Mouse (Mus musculus): Measurements from ENCODE around the gene Mrpl50. TPM values are rescaled to one million over a fixed set of nuclear protein-coding genes. Genes with fewer than 3 reads are reported as not detected.

Mrpl50 gene
- polyA plus RNA-seq (2015; fragmentation: Nextera tagmentation; extraction: Ambion mirVana): 54.4 and 56.9 TPM in 2 replicates

DNA sequence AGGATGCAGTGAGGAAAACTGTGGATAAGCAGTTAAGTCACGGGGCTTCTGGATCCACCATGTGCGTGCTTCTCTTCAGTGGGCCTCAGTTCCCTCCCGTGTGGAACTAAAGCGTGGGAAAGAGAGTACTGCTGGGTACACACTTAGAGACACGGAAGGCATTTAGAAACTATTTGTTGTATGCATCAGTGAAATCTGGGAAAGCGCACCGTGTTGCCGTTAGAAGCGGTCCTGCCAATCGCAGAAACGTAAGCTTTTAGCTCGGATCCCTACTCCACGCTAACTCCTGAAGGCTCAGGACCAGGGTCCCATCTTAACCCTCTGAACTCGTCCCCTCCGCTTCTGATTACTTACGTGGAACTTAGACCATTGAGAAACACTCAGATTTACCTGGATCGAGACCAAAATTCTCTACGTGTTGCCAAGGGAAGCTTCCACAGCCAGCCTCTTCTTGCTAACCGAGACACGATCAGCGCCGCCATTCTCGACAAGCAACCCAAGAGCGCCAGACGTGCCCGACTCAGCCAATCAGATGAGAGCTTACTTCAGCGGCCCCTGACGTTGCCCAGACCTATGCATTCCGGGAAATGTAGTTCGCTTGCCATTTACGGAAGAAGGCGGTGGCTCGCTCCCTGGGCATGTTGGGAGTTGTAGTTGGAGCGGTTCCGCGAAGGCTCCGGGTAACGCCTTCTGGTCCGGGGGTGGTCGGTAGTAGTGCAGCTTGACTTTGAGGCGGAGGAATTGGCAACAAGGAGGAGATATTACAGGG, at the start of gene Mrpl50, which contains the start of gene Zfp189:
TSS of gene Mrpl50 (minus strand) at position 522 of the 769 bp plus-strand sequence.
TSS of gene Zfp189 (plus strand) at position 605 of the 769 bp plus-strand sequence.
- WGBS (ENCODE audit: insufficient replicate concordance): under 1% methylated on average over 41 of the region's 41 CpGs
- H3K9ac ChIP-seq (ENCODE audit: low read depth, low read length): peak within 1 kb of the TSS; percentile 81
- no peaks in the 10 kb centered on the region for H3K27me3 ChIP-seq (ENCODE audit: control insufficient read depth, insufficient read depth, low read depth, low read length)
- H3K4me1 ChIP-seq (ENCODE audit: control insufficient read depth, low read depth, low read length): peaks cover 12% of the 10 kb centered on the region
- H3K36me3 ChIP-seq (ENCODE audit: control insufficient read depth, insufficient read depth): peaks cover 9% of the 10 kb centered on the region
- peak within 1 kb of the TSS; percentile 75 for H3K27ac ChIP-seq (ENCODE audit: low read length)
- H3K4me3 ChIP-seq (ENCODE audit: low read depth, low read length): peak within 1 kb of the TSS; percentile 86
- peak within 1 kb of the TSS; percentile 81 for H3K4me2 ChIP-seq (ENCODE audit: low read depth, low read length)
- H3K9me3 ChIP-seq (replicated peaks; ENCODE audit: control insufficient read depth, low read length): no peaks in the 10 kb centered on the region
- ATAC-seq (ENCODE audit: low read depth): peak; percentile 99

GRCm38 (mm10) chr4:49567613-49568012, 46.7 kb upstream of the Mrpl50 start:
- WGBS (ENCODE audit: insufficient replicate concordance): 5% methylated on average over 3 of the region's 3 CpGs
- H3K27me3 ChIP-seq (ENCODE audit: control insufficient read depth, insufficient read depth, low read depth, low read length): no peaks in the 10 kb centered on the region
- H3K9ac ChIP-seq (ENCODE audit: low read depth, low read length): no peak overlapping the region
- H3K9me3 ChIP-seq (replicated peaks; ENCODE audit: control insufficient read depth, low read length): no peaks in the 10 kb centered on the region
- ATAC-seq (ENCODE audit: low read depth): 0 out of 2 replicates have a peak, but pooled peaks have one; percentile 35
- no peaks in the 10 kb centered on the region for H3K4me1 ChIP-seq (ENCODE audit: control insufficient read depth, low read depth, low read length)
- no peak overlapping the region for H3K27ac ChIP-seq (ENCODE audit: low read length)
- no peak overlapping the region for H3K4me2 ChIP-seq (ENCODE audit: low read depth, low read length)
- no peaks in the 10 kb centered on the region for H3K36me3 ChIP-seq (ENCODE audit: control insufficient read depth, insufficient read depth)
- no peak overlapping the region for H3K4me3 ChIP-seq (ENCODE audit: low read depth, low read length)

DNA sequence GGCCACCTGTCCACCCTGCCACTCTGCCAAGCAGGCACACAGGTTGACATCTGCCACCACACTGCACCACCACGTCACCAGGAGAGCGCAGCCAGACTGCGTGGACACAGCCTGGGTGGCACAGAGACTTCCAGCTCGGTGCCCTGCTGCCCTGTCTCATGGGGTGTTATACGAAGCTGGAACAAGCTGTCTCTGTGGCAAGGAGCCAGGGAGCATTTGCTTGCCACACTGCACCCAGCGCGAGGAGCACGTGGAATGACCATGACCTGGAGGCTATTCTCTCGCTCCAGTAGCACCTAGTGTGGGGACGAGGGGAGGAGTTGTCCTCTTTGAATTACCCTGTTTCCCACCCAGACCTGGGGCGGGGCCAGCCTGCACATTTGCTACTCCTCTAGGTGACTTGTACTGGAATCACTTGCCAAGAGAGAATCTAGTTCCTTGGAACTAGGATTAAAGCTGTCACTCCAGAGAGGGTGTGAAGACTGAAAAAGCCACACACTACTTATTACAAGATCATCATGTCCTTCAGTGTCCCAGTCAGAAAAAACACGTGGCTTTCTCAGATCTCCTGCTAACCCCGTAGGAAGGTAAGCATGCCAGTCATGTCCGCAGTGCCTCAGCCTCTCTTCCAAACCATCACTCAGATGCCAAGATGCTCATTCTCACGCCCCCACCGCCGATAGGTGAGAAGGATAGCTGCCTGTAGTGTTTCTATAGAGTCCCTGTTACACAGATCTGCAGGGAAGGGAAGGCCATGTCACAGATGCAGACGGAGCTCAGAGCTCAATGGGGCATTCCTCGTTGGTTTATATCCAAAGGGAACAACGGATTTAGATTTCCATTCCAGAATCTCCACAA, 39.3 kb upstream of the Mrpl50 start:
- Histone ChIP-seq H3K9me3 (replicated peaks; ENCODE audit: control insufficient read depth, low read length) (no peaks in the 10 kb centered on the region), H3K4me1 (ENCODE audit: control insufficient read depth, low read depth, low read length) (no peaks in the 10 kb centered on the region), H3K27me3 (ENCODE audit: control insufficient read depth, insufficient read depth, low read depth, low read length) (no peaks in the 10 kb centered on the region), H3K27ac (ENCODE audit: low read length) (0 out of 2 replicates have a peak overlapping the region, but pooled peaks have one; percentile 37), H3K36me3 (ENCODE audit: control insufficient read depth, insufficient read depth) (no peaks in the 10 kb centered on the region), H3K4me3 (ENCODE audit: low read depth, low read length) (no peak overlapping the region), H3K9ac (ENCODE audit: low read depth, low read length) (no peak overlapping the region), H3K4me2 (ENCODE audit: low read depth, low read length) (no peak overlapping the region)
- 55% methylated on average over 20 of the region's 20 CpGs for WGBS (ENCODE audit: insufficient replicate concordance)
- peak; percentile 91 for ATAC-seq (ENCODE audit: low read depth)

DNA sequence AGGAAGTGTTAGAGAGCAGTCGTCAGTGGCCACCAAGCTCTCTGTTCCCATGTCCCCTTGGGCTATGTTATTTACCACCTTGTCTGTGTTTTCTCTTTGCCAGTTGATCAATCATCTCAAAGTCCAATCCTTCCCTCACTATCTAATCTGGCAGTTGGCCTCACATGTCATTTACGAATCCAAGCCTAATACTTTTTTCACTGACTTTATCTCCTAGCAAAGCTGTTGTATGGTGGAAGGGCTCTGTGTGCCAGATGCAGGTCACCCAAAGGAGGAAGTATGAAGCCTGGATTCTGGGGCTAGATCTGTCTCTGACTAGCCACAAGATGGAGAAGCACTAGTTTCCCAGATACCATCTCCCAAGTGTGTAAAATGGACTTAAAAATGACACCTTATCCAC, 37.3 kb upstream of the Mrpl50 start:
- Histone ChIP-seq H3K9ac (ENCODE audit: low read depth, low read length) (no peak overlapping the region), H3K4me3 (ENCODE audit: low read depth, low read length) (no peak overlapping the region), H3K27me3 (ENCODE audit: control insufficient read depth, insufficient read depth, low read depth, low read length) (no peaks in the 10 kb centered on the region), H3K27ac (ENCODE audit: low read length) (peak overlapping the region; percentile 25), H3K4me1 (ENCODE audit: control insufficient read depth, low read depth, low read length) (no peaks in the 10 kb centered on the region), H3K36me3 (ENCODE audit: control insufficient read depth, insufficient read depth) (no peaks in the 10 kb centered on the region), H3K9me3 (replicated peaks; ENCODE audit: control insufficient read depth, low read length) (no peaks in the 10 kb centered on the region), H3K4me2 (ENCODE audit: low read depth, low read length) (no peak overlapping the region)
- peak; percentile 35; the same call in 1 of the 2 replicates for ATAC-seq (ENCODE audit: low read depth)
- WGBS (ENCODE audit: insufficient replicate concordance): 18% methylated on average over 2 of the region's 2 CpGs

DNA sequence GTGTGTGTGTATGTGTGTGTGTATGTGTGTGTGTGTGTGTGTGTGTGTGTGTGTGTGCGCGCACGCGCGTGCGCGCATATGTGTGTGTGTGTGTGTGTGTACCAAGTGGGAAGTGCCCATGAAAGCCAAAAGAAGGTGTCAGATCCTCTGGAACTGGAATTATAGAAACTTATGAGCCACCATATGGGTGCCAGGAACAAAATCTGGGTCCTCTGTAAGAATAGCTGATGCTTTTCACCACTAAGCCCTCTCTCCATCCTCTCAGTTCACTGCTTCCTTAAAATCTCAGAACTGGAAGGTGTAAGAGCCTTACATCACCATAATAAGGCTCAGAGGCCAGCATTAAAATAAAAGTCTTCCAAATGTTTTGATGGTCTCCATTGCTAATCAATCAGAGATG, 36.5 kb upstream of the Mrpl50 start:
- Histone ChIP-seq H3K9me3 (replicated peaks; ENCODE audit: control insufficient read depth, low read length) (no peaks in the 10 kb centered on the region), H3K36me3 (ENCODE audit: control insufficient read depth, insufficient read depth) (no peaks in the 10 kb centered on the region), H3K4me2 (ENCODE audit: low read depth, low read length) (no peak overlapping the region), H3K4me1 (ENCODE audit: control insufficient read depth, low read depth, low read length) (no peaks in the 10 kb centered on the region), H3K27ac (ENCODE audit: low read length) (no peak overlapping the region), H3K9ac (ENCODE audit: low read depth, low read length) (no peak overlapping the region), H3K27me3 (ENCODE audit: control insufficient read depth, insufficient read depth, low read depth, low read length) (no peaks in the 10 kb centered on the region), H3K4me3 (ENCODE audit: low read depth, low read length) (no peak overlapping the region)
- no peak for ATAC-seq (ENCODE audit: low read depth)
- 78% methylated on average over 5 of the region's 7 CpGs for WGBS (ENCODE audit: insufficient replicate concordance)

- ATAC-seq (ENCODE audit: low read depth): peak; percentile 35; the same call in 1 of the 2 replicates
- no peaks in the 10 kb centered on the region for H3K9me3 ChIP-seq (replicated peaks; ENCODE audit: control insufficient read depth, low read length)
- no peak overlapping the region for H3K4me2 ChIP-seq (ENCODE audit: low read depth, low read length)
- peak overlapping the region; percentile 25; the same call in 1 of the 2 replicates for H3K27ac ChIP-seq (ENCODE audit: low read length)
- WGBS (ENCODE audit: insufficient replicate concordance): 50% methylated on average over 5 of the region's 5 CpGs
- H3K27me3 ChIP-seq (ENCODE audit: control insufficient read depth, insufficient read depth, low read depth, low read length): no peaks in the 10 kb centered on the region
- H3K36me3 ChIP-seq (ENCODE audit: control insufficient read depth, insufficient read depth): no peaks in the 10 kb centered on the region
- no peak overlapping the region for H3K9ac ChIP-seq (ENCODE audit: low read depth, low read length)
- H3K4me3 ChIP-seq (ENCODE audit: low read depth, low read length): no peak overlapping the region
- H3K4me1 ChIP-seq (ENCODE audit: control insufficient read depth, low read depth, low read length): no peaks in the 10 kb centered on the region
Observed at GRCm38 (mm10) chr4:49553380-49553779, 32.5 kb upstream of the Mrpl50 start.

DNA sequence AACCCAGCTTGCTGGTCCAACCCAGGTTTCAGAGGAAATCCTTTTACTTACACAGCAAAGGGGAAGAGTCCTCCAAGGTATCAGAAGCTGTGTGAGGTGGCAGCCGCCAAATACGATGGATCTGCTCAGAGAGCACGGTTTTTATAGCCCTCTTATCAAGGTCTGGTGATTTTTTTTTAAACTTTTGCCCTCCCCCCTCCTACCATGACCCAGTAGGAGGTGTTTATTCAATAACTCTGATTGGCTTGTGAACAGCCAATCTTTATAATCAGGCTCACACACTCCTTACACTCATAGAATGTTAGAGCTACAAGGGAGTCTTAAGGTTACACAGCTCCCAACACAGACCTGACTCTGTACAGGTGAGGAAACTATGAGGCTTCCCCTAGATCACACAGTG, 28.5 kb upstream of the Mrpl50 start, which contains the start of gene Aldob:
TSS of gene Aldob (minus strand) at position 164 of the 400 bp plus-strand sequence.
- 22% methylated on average over 3 of the region's 3 CpGs for WGBS (ENCODE audit: insufficient replicate concordance)
- H3K9me3 ChIP-seq (replicated peaks; ENCODE audit: control insufficient read depth, low read length): no peaks in the 10 kb centered on the region
- H3K36me3 ChIP-seq (ENCODE audit: control insufficient read depth, insufficient read depth): no peaks in the 10 kb centered on the region
- no peaks in the 10 kb centered on the region for H3K27me3 ChIP-seq (ENCODE audit: control insufficient read depth, insufficient read depth, low read depth, low read length)
- peak within 1 kb of the TSS; percentile 53 for H3K9ac ChIP-seq (ENCODE audit: low read depth, low read length)
- peak within 1 kb of the TSS; percentile 46 for H3K4me3 ChIP-seq (ENCODE audit: low read depth, low read length)
- H3K4me1 ChIP-seq (ENCODE audit: control insufficient read depth, low read depth, low read length): no peaks in the 10 kb centered on the region
- peak; percentile 78 for ATAC-seq (ENCODE audit: low read depth)
- no peak within 1 kb of the TSS; the same call in 1 of the 2 replicates for H3K4me2 ChIP-seq (ENCODE audit: low read depth, low read length)
- peak within 1 kb of the TSS; percentile 69 for H3K27ac ChIP-seq (ENCODE audit: low read length)

- H3K4me3 ChIP-seq (ENCODE audit: low read depth, low read length): peak overlapping the region; percentile 46
- WGBS (ENCODE audit: insufficient replicate concordance): 56% methylated on average over 7 of the region's 7 CpGs
- no peaks in the 10 kb centered on the region for H3K4me1 ChIP-seq (ENCODE audit: control insufficient read depth, low read depth, low read length)
- H3K4me2 ChIP-seq (ENCODE audit: low read depth, low read length): peak overlapping the region; percentile 21
- peak overlapping the region; percentile 53 for H3K9ac ChIP-seq (ENCODE audit: low read depth, low read length)
- H3K27ac ChIP-seq (ENCODE audit: low read length): peak overlapping the region; percentile 69
- H3K27me3 ChIP-seq (ENCODE audit: control insufficient read depth, insufficient read depth, low read depth, low read length): no peaks in the 10 kb centered on the region
- ATAC-seq (ENCODE audit: low read depth): 0 out of 2 replicates have a peak, but pooled peaks have one; percentile 19
- no peaks in the 10 kb centered on the region for H3K9me3 ChIP-seq (replicated peaks; ENCODE audit: control insufficient read depth, low read length)
- no peaks in the 10 kb centered on the region; the same call in 1 of the 2 replicates for H3K36me3 ChIP-seq (ENCODE audit: control insufficient read depth, insufficient read depth)
Observed at GRCm38 (mm10) chr4:49547544-49548219, 26.8 kb upstream of the Mrpl50 start.

All from liver, embryonic 16.5 days (tissue).